Mouse (Mus musculus) olfactory bulb, adult 2 months (tissue): ENCODE results near the gene Yrdc.

Experiments used
- CTCF ChIP-seq: fragments of 200-500 bp; IDR thresholded peaks from 2 replicates; pipeline ENCODE4 v1.5.1; 2012; ENCODE audit warnings: low read depth, mild to moderate bottlenecking, low read length, moderate library complexity; ENCODE audit not compliant: insufficient read depth
- POLR2A ChIP-seq: fragments of 200-500 bp; IDR thresholded peaks from 2 replicates; pipeline ENCODE4 v1.6.1; 2012; ENCODE audit warnings: mild to moderate bottlenecking, low read depth, low read length, moderate library complexity; ENCODE audit not compliant: insufficient read depth

- TF ChIP-seq POLR2A, result no peak
- TF ChIP-seq CTCF, result no peak
These were observed 10.0 kb downstream of the Yrdc start for GRCm38 (mm10) chr4:124860446-124860845.
